Mouse (Mus musculus) thymus, postnatal 25 days (tissue): ENCODE measurements around the gene Suv39h2.

Source experiments
- DNase-seq: peaks from one replicate; pipeline ENCODE4 v3.0.0; 2022

Gene Suv39h2

DNA sequence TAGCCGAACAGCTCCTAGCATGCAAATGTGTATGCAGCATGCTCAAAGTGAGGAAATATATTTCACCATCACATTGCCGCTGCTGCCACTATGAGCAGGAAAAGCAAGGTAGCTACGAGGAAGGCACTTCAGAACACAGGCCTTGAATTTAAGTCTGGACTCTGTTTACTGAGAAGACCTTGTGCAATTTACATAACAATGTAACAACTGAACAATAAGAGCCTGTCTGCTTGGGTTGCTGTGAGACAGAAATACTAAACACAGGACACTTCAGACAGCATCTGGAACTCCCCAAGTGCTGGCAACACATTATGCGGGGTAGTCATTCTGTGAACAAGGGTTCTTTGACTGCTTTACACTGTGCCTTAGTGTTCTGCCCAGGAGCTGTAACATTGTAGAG is 54.7 kb downstream of the Suv39h2 start:
- DNase-seq: no peak

DNA sequence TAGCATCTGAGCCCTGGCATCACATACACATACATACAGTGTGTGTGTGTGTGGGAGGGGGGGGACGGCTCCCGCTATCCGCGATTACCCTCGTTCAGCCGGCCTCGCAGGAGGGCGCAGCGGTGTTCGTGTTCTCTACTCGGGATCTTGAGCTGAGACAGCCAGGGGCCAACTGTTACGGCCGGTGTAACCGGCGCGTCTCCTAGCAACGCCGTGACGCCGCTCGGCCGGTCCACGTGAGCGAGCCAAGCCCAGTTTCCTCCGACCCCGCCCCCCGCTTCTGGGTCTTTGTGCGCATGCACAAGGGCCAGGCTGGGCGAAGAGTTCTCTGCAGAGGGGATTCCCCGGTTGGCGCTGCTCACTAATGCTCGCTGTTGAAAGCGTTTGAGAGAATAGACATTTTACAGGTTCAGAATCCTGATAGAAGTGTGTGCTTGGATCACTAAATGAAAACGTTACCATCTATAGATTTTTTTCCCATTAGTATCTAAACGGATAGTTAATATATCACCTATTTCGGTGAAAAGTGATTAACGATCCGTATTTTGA is 55.9 kb downstream of the Suv39h2 start:
- peak; percentile 90 for DNase-seq

DNA sequence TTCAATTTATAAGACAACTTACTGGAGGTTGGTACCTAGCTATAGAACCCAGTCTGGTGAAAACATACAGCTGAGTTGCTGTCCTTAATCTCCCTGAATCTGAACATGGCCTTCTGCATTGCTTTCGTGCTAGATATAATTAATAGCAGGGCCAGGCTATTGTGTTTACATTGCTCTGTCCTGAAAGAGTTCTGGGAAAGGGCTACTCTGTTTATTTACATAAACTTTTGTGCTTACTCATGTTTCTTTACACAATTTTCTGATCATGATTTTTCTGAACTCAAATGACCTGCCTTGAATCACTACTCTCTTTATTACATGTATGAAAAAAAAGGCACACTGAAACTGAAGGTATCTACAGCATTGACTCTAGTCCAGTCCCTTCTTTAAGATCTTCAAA is 59.2 kb downstream of the Suv39h2 start:
- no peak for DNase-seq

DNA sequence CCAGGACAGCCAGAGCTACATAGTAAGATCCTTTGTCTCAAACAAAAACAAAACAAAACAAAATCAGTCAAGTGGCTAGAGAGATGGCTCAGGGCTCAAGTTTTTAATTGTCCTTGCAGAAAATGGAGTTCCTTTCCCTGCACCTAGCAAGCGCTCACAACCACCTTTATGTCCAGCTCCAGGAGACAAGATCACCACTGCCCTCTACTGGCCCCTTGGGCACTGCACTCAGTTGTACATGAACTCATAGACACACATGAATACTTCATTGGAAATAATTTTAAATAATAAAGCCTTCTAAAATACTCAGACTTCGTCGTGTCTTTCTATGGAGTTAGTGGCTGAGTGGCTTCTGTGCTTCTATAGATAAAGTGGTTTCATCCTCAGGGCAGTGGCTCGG is 60.6 kb downstream of the Suv39h2 start:
- peak; percentile 71 for DNase-seq

DNA sequence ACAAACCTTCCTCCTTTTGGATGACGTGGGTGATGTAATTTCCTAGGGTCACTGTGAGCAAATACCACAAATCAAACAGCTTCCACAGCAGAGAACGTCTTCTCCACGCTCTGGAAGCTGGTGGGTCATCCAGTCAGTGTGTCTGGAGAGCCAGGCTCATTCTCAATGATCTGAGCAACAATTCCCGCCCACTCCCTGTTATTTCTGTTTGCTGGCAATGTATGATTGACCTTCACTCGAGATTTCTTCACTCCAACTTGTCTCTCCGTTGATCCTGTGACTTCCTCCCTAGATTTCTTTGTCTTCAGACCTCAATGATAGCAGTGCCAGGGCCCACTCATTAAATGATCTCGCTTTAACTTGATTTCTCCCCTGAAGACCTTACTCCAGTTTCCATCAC is 67.1 kb downstream of the Suv39h2 start:
- no peak for DNase-seq

DNA sequence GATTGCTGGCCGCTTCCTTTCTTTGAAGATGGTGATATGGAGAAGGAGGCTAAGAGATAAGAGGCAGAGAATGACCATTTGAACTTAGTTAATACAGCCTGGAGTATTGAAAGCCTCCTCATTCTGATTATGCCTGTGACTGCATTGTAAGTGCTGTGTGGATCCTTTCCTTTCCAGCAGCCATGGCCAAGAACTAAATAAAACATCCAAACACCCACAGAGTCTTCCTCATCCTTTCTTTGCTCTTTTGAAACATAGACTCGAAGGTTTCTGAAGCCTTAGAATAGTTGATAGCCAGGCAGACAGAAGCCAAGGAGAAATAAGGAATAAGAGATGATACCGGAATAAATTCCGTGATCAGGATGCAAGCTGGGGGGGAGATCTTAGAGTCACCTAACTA is 68.8 kb downstream of the Suv39h2 start:
- no peak for DNase-seq
